Mouse (Mus musculus) adrenal gland, postnatal 36 days (tissue): Measurements from ENCODE around the gene Efnb3. TPM values are rescaled to one million over a fixed set of nuclear protein-coding genes. Genes with fewer than 3 reads are reported as not detected.
"Not testable (repeated sequence)": the region's sequence is repeated elsewhere in the genome, so short reads cannot be mapped to it uniquely, and the experiment has no call there.

Source experiments
- DNase-seq, 2 experiments: peaks; one replicate each; pipeline ENCODE4 v3.0.0; 2021; ENCODE audit warnings: mixed read lengths in 1 of 2
- total RNA-seq, 2 experiments: library from RNA; stranded (reverse); gene quantifications; 2 replicates each; pipeline ENCODE4 v1.2.3; 2021

The Efnb3 gene
- total RNA-seq, 2 experiments from 2014 or later, result 0.66 to 1.1 TPM

- no peak for DNase-seq
Observed at GRCm38 (mm10) chr11:69551310-69551709, 8.7 kb downstream of the Efnb3 start.

- no peak for DNase-seq
Observed at GRCm38 (mm10) chr11:69549060-69549656, 10.8 kb downstream of the Efnb3 start, which contains the start of gene Dnah2. Gene Dnah2, minus strand, starts transcription at chr11:69549110.

GRCm38 (mm10) chr11:69547071-69547470 lies 12.9 kb downstream of the Efnb3 start:
- peak; percentile 59 to 71 for DNase-seq

GRCm38 (mm10) chr11:69546423-69547053 lies 13.5 kb downstream of the Efnb3 start:
- peak; percentile 76 to 88 for DNase-seq

GRCm38 (mm10) chr11:69545957-69546356 lies 14.0 kb downstream of the Efnb3 start:
- DNase-seq, result no peak

GRCm38 (mm10) chr11:69543598-69543997 lies 16.4 kb downstream of the Efnb3 start:
- DNase-seq, result no peak

- DNase-seq, result not testable (repeated sequence)
Observed at GRCm38 (mm10) chr11:69541741-69542140, 18.3 kb downstream of the Efnb3 start.

- DNase-seq, result no peak
Observed at GRCm38 (mm10) chr11:69540700-69541099, 19.3 kb downstream of the Efnb3 start.

GRCm38 (mm10) chr11:69534990-69535389 lies 25.0 kb downstream of the Efnb3 start:
- DNase-seq, result no peak

GRCm38 (mm10) chr11:69532480-69533150 lies 27.4 kb downstream of the Efnb3 start:
- no peak for DNase-seq

GRCm38 (mm10) chr11:69530755-69531154 lies 29.2 kb downstream of the Efnb3 start:
- not testable (repeated sequence) for DNase-seq

- DNase-seq, result not testable (repeated sequence)
Observed at GRCm38 (mm10) chr11:69530281-69530680, 29.7 kb downstream of the Efnb3 start.

- DNase-seq, result no peak
Observed at GRCm38 (mm10) chr11:69528031-69528390, 32.0 kb downstream of the Efnb3 start.

- no peak for DNase-seq
Observed at GRCm38 (mm10) chr11:69527098-69528030, 32.6 kb downstream of the Efnb3 start.

GRCm38 (mm10) chr11:69526631-69527030 lies 33.4 kb downstream of the Efnb3 start:
- DNase-seq, result no peak

GRCm38 (mm10) chr11:69525661-69526060 lies 34.3 kb downstream of the Efnb3 start:
- no peak for DNase-seq

- no peak for DNase-seq
Observed at GRCm38 (mm10) chr11:69523651-69524050, 36.4 kb downstream of the Efnb3 start.

- no peak for DNase-seq
Observed at GRCm38 (mm10) chr11:69521526-69522149, 38.4 kb downstream of the Efnb3 start.

GRCm38 (mm10) chr11:69519976-69520375 lies 40.0 kb downstream of the Efnb3 start:
- DNase-seq, result no peak

GRCm38 (mm10) chr11:69516661-69517060 lies 43.3 kb downstream of the Efnb3 start:
- no peak for DNase-seq

- DNase-seq, result no peak
Observed at GRCm38 (mm10) chr11:69516151-69516640, 43.8 kb downstream of the Efnb3 start.

- DNase-seq, result peak; percentile 66 to 72
Observed at GRCm38 (mm10) chr11:69513840-69514239, 46.2 kb downstream of the Efnb3 start.
